Mouse (Mus musculus) MEL (cell line): ENCODE results near the gene Hnrnpr. TPM values are rescaled to one million over a fixed set of nuclear protein-coding genes. Genes with fewer than 3 reads are reported as not detected.

Experiments
- DNase-seq: peaks from one replicate; pipeline ENCODE4 v3.0.0; 2011; ENCODE audit warnings: low read depth, low spot score
- H3K27ac ChIP-seq: 2 replicates; pipeline ENCODE4 v1.5.1; 2012; ENCODE audit warnings: low read depth, mild to moderate bottlenecking, control low read depth, low read length, moderate library complexity; ENCODE audit not compliant: control insufficient read depth
- H3K27me3 ChIP-seq, 2 experiments: fragments of 150-350 bp in 1 of 2; sonication (generic) in 1 of 2; 2 replicates each; pipeline ENCODE4 v1.6.1; 2012; ENCODE audit warnings: low read length in 2 of 2, mild to moderate bottlenecking in 2 of 2, improper control_type of control experiment in 1 of 2, moderate library complexity in 1 of 2; ENCODE audit not compliant: insufficient read depth in 2 of 2, control insufficient read depth in 1 of 2
- H3K36me3 ChIP-seq, 2 experiments: 2 replicates each; pipeline ENCODE4 v1.6.1; 2012 to 2014; ENCODE audit warnings: low read length in 2 of 2, improper control_type of control experiment in 1 of 2, inconsistent platforms in 1 of 2, mild to moderate bottlenecking in 1 of 2; ENCODE audit not compliant: insufficient read depth in 2 of 2, control insufficient read depth in 1 of 2
- H3K4me1 ChIP-seq, 2 experiments: fragments of 150-350 bp in 1 of 2; sonication (generic) in 1 of 2; 2 replicates each; pipeline ENCODE4 v1.6.1; 2012; ENCODE audit warnings: low read length in 2 of 2, improper control_type of control experiment in 1 of 2, mild to moderate bottlenecking in 1 of 2; ENCODE audit not compliant: insufficient read depth in 2 of 2, control insufficient read depth in 1 of 2
- H3K4me3 ChIP-seq, 2 experiments: fragments of 150-350 bp in 1 of 2; sonication (generic) in 1 of 2; 2 replicates each; pipeline ENCODE4 v1.5.1; 2012; ENCODE audit warnings: low read depth in 2 of 2, low read length in 2 of 2, mild to moderate bottlenecking in 2 of 2, moderate library complexity in 2 of 2, control low read depth in 1 of 2, improper control_type of control experiment in 1 of 2; ENCODE audit not compliant: control insufficient read depth in 1 of 2, insufficient read depth in 1 of 2
- H3K79me2 ChIP-seq: 2 replicates; pipeline ENCODE4 v1.6.1; 2012; ENCODE audit warnings: mild to moderate bottlenecking, low read length, moderate library complexity; ENCODE audit not compliant: control insufficient read depth, poor library complexity, insufficient read depth
- H3K9ac ChIP-seq: 2 replicates; pipeline ENCODE4 v1.6.1; 2012; ENCODE audit warnings: low read depth, mild to moderate bottlenecking, control low read depth, low read length, moderate library complexity; ENCODE audit not compliant: control insufficient read depth, poor library complexity, severe bottlenecking
- H3K9me3 ChIP-seq: fragments of 150-350 bp; sonication (generic); replicated peaks from 2 replicates; pipeline ENCODE4 v1.6.1; 2012; ENCODE audit warnings: mild to moderate bottlenecking, low read length, improper control_type of control experiment, moderate library complexity; ENCODE audit not compliant: insufficient read depth
- BHLHE40 ChIP-seq: IDR thresholded peaks from 2 replicates; pipeline ENCODE4 v1.6.1; 2012; ENCODE audit warnings: low read depth, mild to moderate bottlenecking, inconsistent platforms, low read length, improper control_type of control experiment, borderline replicate concordance
- CHD1 ChIP-seq: IDR thresholded peaks from 2 replicates; pipeline ENCODE4 v1.6.1; 2012; ENCODE audit warnings: low read depth, mild to moderate bottlenecking, inconsistent platforms, low read length, improper control_type of control experiment
- CHD2 ChIP-seq: IDR thresholded peaks from 2 replicates; pipeline ENCODE4 v1.6.1; 2011; ENCODE audit warnings: low read length, improper control_type of control experiment
- E2F4 ChIP-seq: IDR thresholded peaks from 2 replicates; pipeline ENCODE4 v1.6.1; 2011; ENCODE audit warnings: low read depth, low read length, improper control_type of control experiment, borderline replicate concordance
- EP300 ChIP-seq, 2 experiments: IDR thresholded peaks; 2 replicates each; pipeline ENCODE4 v1.6.1; 2011; ENCODE audit warnings: improper control_type of control experiment in 2 of 2, low read length in 2 of 2, low read depth in 1 of 2, mild to moderate bottlenecking in 1 of 2
- JUND ChIP-seq: IDR thresholded peaks from 2 replicates; pipeline ENCODE4 v1.6.1; 2011; ENCODE audit warnings: low read depth, mild to moderate bottlenecking, improper control_type of control experiment, low read length
- MAFK ChIP-seq: IDR thresholded peaks from 2 replicates; pipeline ENCODE4 v1.6.1; 2011; ENCODE audit warnings: low read depth, mild to moderate bottlenecking, low read length, improper control_type of control experiment, borderline replicate concordance
- NRF1 ChIP-seq: IDR thresholded peaks from 2 replicates; pipeline ENCODE4 v1.6.1; 2014; ENCODE audit warnings: low read depth, mild to moderate bottlenecking, inconsistent platforms, low read length, improper control_type of control experiment, moderate library complexity; ENCODE audit not compliant: poor library complexity, insufficient read depth, severe bottlenecking
- POLR2A ChIP-seq, 2 experiments: IDR thresholded peaks; 2 replicates each; pipeline ENCODE4 v1.6.1; 2011 to 2012; ENCODE audit warnings: low read length in 2 of 2, mild to moderate bottlenecking in 2 of 2, control low read depth in 1 of 2, improper control_type of control experiment in 1 of 2, low read depth in 1 of 2, moderate library complexity in 1 of 2; ENCODE audit not compliant: control insufficient read depth in 1 of 2, insufficient read depth in 1 of 2, poor library complexity in 1 of 2
- POLR2AphosphoS2 ChIP-seq: IDR thresholded peaks from 2 replicates; pipeline ENCODE4 v1.6.1; 2011; ENCODE audit warnings: low read length, improper control_type of control experiment
- POLR2AphosphoS5 ChIP-seq: IDR thresholded peaks from 2 replicates; pipeline ENCODE4 v1.6.1; 2012; ENCODE audit warnings: low read depth, borderline replicate concordance, mild to moderate bottlenecking, inconsistent platforms, low read length, moderate library complexity, mixed read lengths
- RCOR1 ChIP-seq: IDR thresholded peaks from 2 replicates; pipeline ENCODE4 v1.6.1; 2012; ENCODE audit warnings: low read depth, mild to moderate bottlenecking, inconsistent platforms, low read length, improper control_type of control experiment
- TBP ChIP-seq: IDR thresholded peaks from 2 replicates; pipeline ENCODE4 v1.8.0; 2011; ENCODE audit warnings: low read depth, low read length, improper control_type of control experiment
- TCF12 ChIP-seq: IDR thresholded peaks from 2 replicates; pipeline ENCODE4 v1.6.1; 2014; ENCODE audit warnings: low read depth, mild to moderate bottlenecking, inconsistent platforms, low read length, improper control_type of control experiment, moderate library complexity
- UBTF ChIP-seq: IDR thresholded peaks from 2 replicates; pipeline ENCODE4 v1.6.1; 2012; ENCODE audit warnings: low read depth, mild to moderate bottlenecking, inconsistent platforms, low read length, improper control_type of control experiment, moderate library complexity, borderline replicate concordance; ENCODE audit not compliant: insufficient read depth
- ZMIZ1 ChIP-seq: IDR thresholded peaks from 2 replicates; pipeline ENCODE4 v1.6.1; 2012; ENCODE audit warnings: low read depth, mild to moderate bottlenecking, inconsistent platforms, low read length, improper control_type of control experiment, moderate library complexity
- polyA plus RNA-seq, 2 experiments: library from polyadenylated mRNA; stranded (reverse) in 1 of 2; unstranded in 1 of 2; fragments of >175 nt in 1 of 2; fragments of >200 nt in 1 of 2; gene quantifications; 2 replicates each; pipeline versions ENCODE4 v1.2.1 to v1.2.4; 2012; ENCODE audit warnings: low replicate concordance in 2 of 2, low read depth in 1 of 2; ENCODE audit not compliant: insufficient read length in 2 of 2, insufficient read depth in 1 of 2, missing spikeins in 1 of 2
- total RNA-seq: library from RNA; depleted of rRNA; stranded (reverse); fragments of 300-350 nt; gene quantifications from 2 replicates; pipeline ENCODE4 v1.2.3, GENCODE M21; 2012

Gene Hnrnpr
- total and polyA plus RNA-seq, 3 experiments, result 97.2 to 366 (median 148) TPM

DNA sequence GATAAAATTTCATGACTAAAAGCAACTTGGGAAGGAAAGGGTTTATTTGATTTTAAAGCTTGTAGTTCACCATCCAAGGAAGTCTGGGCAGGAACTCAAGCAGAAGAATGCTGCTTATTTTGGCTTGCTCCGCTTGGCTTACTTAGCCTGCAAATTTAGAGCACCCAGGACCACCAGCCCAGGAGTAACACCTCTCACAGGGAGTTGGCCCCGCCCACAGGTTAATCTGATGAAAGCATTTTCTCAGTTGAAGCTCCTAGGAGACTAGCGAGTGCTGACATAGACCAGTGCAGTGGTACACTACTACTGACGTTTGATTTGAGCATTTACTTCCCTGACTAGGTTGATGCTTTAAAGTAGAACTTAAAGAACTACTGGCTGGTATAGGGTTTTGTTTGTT is 26.4 kb downstream of the Hnrnpr start:
- Histone ChIP-seq H3K36me3 (peaks cover 4 to 70% of the 10 kb centered on the region in 2 experiments), H3K79me2 (peaks cover 2% of the 10 kb centered on the region; the same call in 1 of the 2 replicates), H3K4me1 (no peaks in the 10 kb centered on the region), H3K9me3 (no peaks in the 10 kb centered on the region), H3K27me3 (no peaks in the 10 kb centered on the region), H3K9ac (no peak overlapping the region), H3K4me3 (no peak overlapping the region), H3K27ac (no peak overlapping the region)
- peak; percentile 24 for DNase-seq
- TF ChIP-seq BHLHE40 (no peak), CHD1 (no peak), E2F4 (no peak), UBTF (no peak), CHD2 (no peak), JUND (no peak), RCOR1 (no peak), POLR2AphosphoS2 (no peak), POLR2A (IDR thresholded peaks at IDR 0.05; ENCODE audit: control insufficient read depth in 1 of 2, insufficient read depth in 1 of 2, low read depth in 1 of 2, low read length in 2 of 2, poor library complexity in 1 of 2) (no peak), NRF1 (no peak), TCF12 (no peak), TBP (no peak), ZMIZ1 (no peak)

DNA sequence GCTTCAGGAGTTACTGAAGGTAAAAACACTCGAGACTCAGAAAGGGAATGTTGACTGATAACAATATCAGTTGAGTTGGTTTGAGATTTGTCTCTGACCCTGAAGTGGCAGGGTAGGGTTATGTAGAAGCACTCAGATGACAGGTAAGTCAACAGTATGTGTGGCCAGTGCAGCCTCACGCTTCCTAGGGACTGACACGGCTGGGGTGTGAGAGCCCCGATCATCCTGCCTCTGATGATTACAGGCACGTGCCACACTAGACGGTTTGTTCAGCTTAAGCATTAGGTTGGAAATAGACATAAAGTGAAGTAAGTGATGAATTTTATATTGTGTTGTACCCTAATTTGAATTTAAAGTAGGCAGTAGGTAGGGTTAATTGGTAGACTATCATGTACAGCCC is 38.9 kb downstream of the Hnrnpr start:
- peaks cover 0 to 14% of the 10 kb centered on the region in 2 experiments; a peak in 2 of 4 replicates for H3K36me3 ChIP-seq
- H3K9me3 ChIP-seq, result no peaks in the 10 kb centered on the region
- no peak for TF ChIP-seq POLR2AphosphoS5
- no peak for TF ChIP-seq EP300 (IDR thresholded peaks at IDR 0.05; ENCODE audit: low read depth in 1 of 2, low read length in 2 of 2)
- no peak for TF ChIP-seq E2F4
- no peak for TF ChIP-seq MAFK
- H3K79me2 ChIP-seq, result no peaks in the 10 kb centered on the region
- H3K27me3 ChIP-seq, result no peaks in the 10 kb centered on the region
- DNase-seq, result no peak
- H3K4me3 ChIP-seq, result no peak overlapping the region
- H3K27ac ChIP-seq, result no peak overlapping the region
- no peak overlapping the region for H3K9ac ChIP-seq
- H3K4me1 ChIP-seq, result no peaks in the 10 kb centered on the region

DNA sequence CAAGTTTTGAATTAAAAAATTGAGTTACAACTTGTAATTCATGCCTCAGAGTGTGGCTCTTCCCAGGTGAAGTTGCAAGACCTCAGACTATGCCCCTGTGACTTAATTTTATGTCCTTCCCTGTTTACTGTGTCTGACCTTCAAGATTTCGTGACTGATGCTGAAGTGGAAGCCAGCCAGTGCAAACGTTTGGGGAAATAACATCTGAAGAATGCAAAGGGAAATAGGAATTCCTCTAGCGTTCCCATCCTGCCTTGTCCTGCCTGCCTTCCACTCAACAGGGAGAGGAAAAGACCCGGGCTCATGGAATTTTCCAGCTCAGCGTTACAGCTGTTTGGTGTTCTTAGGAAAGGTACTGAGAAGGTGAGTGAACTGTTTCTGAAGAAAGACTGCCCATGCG is 46.3 kb downstream of the Hnrnpr start:
- no peak overlapping the region for H3K4me3 ChIP-seq
- peaks cover 0 to 6% of the 10 kb centered on the region in 2 experiments; a peak in 2 of 4 replicates for H3K36me3 ChIP-seq
- TF ChIP-seq CHD2, result no peak

More for the DNA sequence above, 46.3 kb downstream of the Hnrnpr start:
- no peak overlapping the region for H3K27ac ChIP-seq
- no peaks in the 10 kb centered on the region for H3K27me3 ChIP-seq
- no peaks in the 10 kb centered on the region for H3K9me3 ChIP-seq
- no peaks in the 10 kb centered on the region for H3K79me2 ChIP-seq
- H3K9ac ChIP-seq, result no peak overlapping the region
- H3K4me1 ChIP-seq, result no peaks in the 10 kb centered on the region
- DNase-seq, result no peak
